Mouse (Mus musculus): ENCODE measurements around the gene Slc39a11.

- TF ChIP-seq CTCF (IDR thresholded peaks at IDR 0.05; ENCODE audit: control insufficient read depth, insufficient read depth, low read length): no peak
- TF ChIP-seq POLR2A (IDR thresholded peaks at IDR 0.05; ENCODE audit: borderline replicate concordance, control insufficient read depth, low read depth, low read length): no peak
These were observed 7.3 kb upstream of the Slc39a11 start for GRCm38 (mm10) chr11:113657221-113657620.
